Comparison of ENCODE assay signal across 8 mouse cellular contexts in genomic region chr13:43397700-43398296, GRCm38 (mm10). TPM values are rescaled to one million over a fixed set of nuclear protein-coding genes. Genes with fewer than 3 reads are reported as not detected.
DNase-seq lines count a peak whose midpoint lies in the region; ATAC-seq lines count a peak whose summit lies in the region.

No protein-coding gene starts in this region.

- peak overlapping the region; percentile 70; the same call in 1 of the 2 replicates for H3K4me2 ChIP-seq in forebrain, embryonic 13.5 days
- peak overlapping the region; percentile 82 for H3K4me2 ChIP-seq in liver, embryonic 13.5 days

- H3K27ac ChIP-seq in forebrain, embryonic 13.5 days, result no peak overlapping the region
- H3K27ac ChIP-seq in liver, embryonic 13.5 days, result no peak overlapping the region

- WGBS in forebrain, embryonic 13.5 days, result 45% methylated on average over 14 of the region's 17 CpGs
- 50% methylated on average over 13 of the region's 17 CpGs for WGBS in liver, embryonic 13.5 days (ENCODE audit: insufficient replicate concordance)

- peak; percentile 10 for DNase-seq in A20 (ENCODE audit: low read depth, low spot score)
- DNase-seq in liver, embryonic 13.5 days, result no peak
- DNase-seq in spleen, adult 12 weeks (ENCODE audit: low spot score), result no peak
- DNase-seq in thymus, postnatal 14 days, result no peak

- H3K27me3 ChIP-seq in erythroblast, embryonic 14.5 days (ENCODE audit: control insufficient read depth), result no peaks in the 10 kb centered on the region
- H3K27me3 ChIP-seq in forebrain, embryonic 13.5 days, result no peaks in the 10 kb centered on the region
- no peaks in the 10 kb centered on the region for H3K27me3 ChIP-seq in liver, embryonic 13.5 days

- H3K4me1 ChIP-seq in erythroblast, embryonic 14.5 days (ENCODE audit: control insufficient read depth), result peaks cover 15% of the 10 kb centered on the region
- peaks cover 12% of the 10 kb centered on the region for H3K4me1 ChIP-seq in forebrain, embryonic 13.5 days
- H3K4me1 ChIP-seq in liver, embryonic 13.5 days (replicated peaks), result peaks cover 13% of the 10 kb centered on the region

- no peak overlapping the region for H3K9ac ChIP-seq in forebrain, embryonic 13.5 days
- no peak overlapping the region for H3K9ac ChIP-seq in liver, embryonic 13.5 days

- peak overlapping the region; percentile 96 for H3K4me3 ChIP-seq in erythroblast, embryonic 14.5 days (replicated peaks)
- peak overlapping the region; percentile 85 for H3K4me3 ChIP-seq in forebrain, embryonic 13.5 days
- peak overlapping the region; percentile 89 for H3K4me3 ChIP-seq in liver, embryonic 13.5 days (replicated peaks)

- H3K9me3 ChIP-seq in erythroblast, embryonic 14.5 days (ENCODE audit: control insufficient read depth, low read length), result peaks cover 7% of the 10 kb centered on the region
- no peaks in the 10 kb centered on the region for H3K9me3 ChIP-seq in forebrain, embryonic 13.5 days (replicated peaks)
- 0 out of 2 replicates have a peak, but pooled peaks cover 4% of the 10 kb centered on the region for H3K9me3 ChIP-seq in liver, embryonic 13.5 days (replicated peaks)

- no peak for ATAC-seq in erythroblast, adult 5-6 weeks (replicated peaks; ENCODE audit: low FRiP score, poor library complexity, severe bottlenecking)
- no peak; the same call in 1 of the 2 replicates for ATAC-seq in forebrain, embryonic 13.5 days
- no peak for ATAC-seq in liver, embryonic 13.5 days (ENCODE audit: low read depth)
- ATAC-seq in CD4-positive, CD25-positive, alpha-beta regulatory T cell, adult 4 months, result no peak

- peaks cover 36% of the 10 kb centered on the region for H3K36me3 ChIP-seq in erythroblast, embryonic 14.5 days (ENCODE audit: control insufficient read depth)
- peaks cover 55% of the 10 kb centered on the region for H3K36me3 ChIP-seq in forebrain, embryonic 13.5 days (ENCODE audit: poor library complexity, severe bottlenecking)
- peaks cover 36% of the 10 kb centered on the region for H3K36me3 ChIP-seq in liver, embryonic 13.5 days

RNA-seq across cellular contexts. Expression of gene Nol7, which starts 0.4 kb away (rescaled TPM):
- 24.4 and 27.4 TPM in 2 replicates for polyA plus RNA-seq in erythroblast, embryonic 14.5 days (2012)
- total RNA-seq in erythroblast, adult 5-6 weeks (2015; ENCODE audit: low replicate concordance), result 22.7 and 24.5 TPM in 2 replicates
- total RNA-seq in erythroblast, adult 5-6 weeks (2017; ENCODE audit: low replicate concordance), result 43.2 and 47.4 TPM in 2 replicates
- polyA plus RNA-seq in forebrain, embryonic 13.5 days (2015; fragmentation: Nextera tagmentation; extraction: Ambion mirVana), result 197 and 228 TPM in 2 replicates
- polyA plus RNA-seq in liver, embryonic 13.5 days (2015; fragmentation: Nextera tagmentation; extraction: Ambion mirVana), result 155 and 183 TPM in 2 replicates
- 100 to 1,000 TPM; 126 to 136 TPM for polyA plus RNA-seq in CD4-positive, CD25-positive, alpha-beta regulatory T cell, adult 4 months (2017; shearing (Covaris generic))

RNA-seq across cellular contexts. Expression of gene Sirt5, which starts 32.5 kb away (rescaled TPM):
- 0.14 and 0.17 TPM in 2 replicates for polyA plus RNA-seq in erythroblast, embryonic 14.5 days (2012)
- total RNA-seq in erythroblast, adult 5-6 weeks (2015; ENCODE audit: low replicate concordance), result not detected in 2 replicates
- total RNA-seq in erythroblast, adult 5-6 weeks (2017; ENCODE audit: low replicate concordance), result 0.34 and 3.1 TPM in 2 replicates
- polyA plus RNA-seq in forebrain, embryonic 13.5 days (2015; fragmentation: Nextera tagmentation; extraction: Ambion mirVana), result 41.0 and 42.1 TPM in 2 replicates
- polyA plus RNA-seq in liver, embryonic 13.5 days (2015; fragmentation: Nextera tagmentation; extraction: Ambion mirVana), result 5.1 and 6.7 TPM in 2 replicates
- polyA plus RNA-seq in CD4-positive, CD25-positive, alpha-beta regulatory T cell, adult 4 months (2017; shearing (Covaris generic)), result 10 to 100 TPM; 26.9 to 48.4 TPM
